Comparison of ENCODE assay signal across 11 mouse cellular contexts in the genomic region with DNA sequence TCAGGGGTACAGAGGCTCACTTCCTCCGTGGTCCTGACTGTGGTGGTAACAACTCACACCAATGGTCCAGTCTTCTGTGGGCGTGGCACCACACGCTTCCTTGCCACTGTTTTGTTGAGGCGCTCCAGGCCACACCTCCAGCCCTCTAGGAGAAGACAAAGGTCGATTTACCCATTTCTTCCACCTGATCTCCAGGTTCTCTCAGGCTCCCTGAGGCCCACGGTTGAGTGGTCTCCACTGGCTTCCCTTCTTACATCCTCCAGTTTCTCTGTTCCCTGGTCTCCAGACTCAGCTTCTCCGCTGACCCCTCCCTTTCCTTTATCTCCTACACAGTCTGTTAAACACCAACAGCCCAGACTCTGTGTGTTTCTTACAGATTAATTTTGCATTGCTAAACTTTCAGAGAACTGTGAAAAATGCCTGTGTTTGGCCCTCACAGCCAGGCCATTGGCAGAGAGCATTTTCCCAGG. TPM values are rescaled to one million over a fixed set of nuclear protein-coding genes. Genes with fewer than 3 reads are reported as not detected.
A peak's percentile ranks its signal among the peaks of the same experiment; 100 is the strongest.
DNase-seq lines count a peak whose midpoint lies in the region; ATAC-seq and TF ChIP-seq lines count a peak whose summit lies in the region.
"Had no signal": no experiment of that assay in that cellular context is flagged by ENCODE, and none has a peak within 500 bp of the region (broad histone marks: within the 10 kb centered on the region; RNA-seq: fewer than 3 reads in every experiment).

No protein-coding gene starts in this region.

- TF ChIP-seq CTCF in kidney, adult 2 months (conservative IDR thresholded peaks at IDR 0.05; ENCODE audit: insufficient read depth, insufficient read length, low read depth, low read length) = no peak
- no peak for TF ChIP-seq CTCF in stomach, postnatal 0 days (IDR thresholded peaks at IDR 0.05; ENCODE audit: low read depth)

- H3K36me3 ChIP-seq in kidney, adult 2 months (ENCODE audit: control insufficient read depth, insufficient read depth, low read length) = no peaks in the 10 kb centered on the region
- H3K36me3 ChIP-seq in liver, embryonic 13.5 days = no peaks in the 10 kb centered on the region
- H3K36me3 ChIP-seq in stomach, postnatal 0 days (ENCODE audit: control insufficient read depth, insufficient read depth, low read length) = no peaks in the 10 kb centered on the region

- H3K4me2 ChIP-seq in liver, embryonic 13.5 days = peak overlapping the region; percentile 62
- no peak overlapping the region for H3K4me2 ChIP-seq in stomach, postnatal 0 days (replicated peaks; ENCODE audit: low read depth)

- no peak overlapping the region for H3K27ac ChIP-seq in kidney, adult 2 months (ENCODE audit: insufficient read depth, low read depth, low read length)
- peak overlapping the region; percentile 97 for H3K27ac ChIP-seq in liver, embryonic 13.5 days
- H3K27ac ChIP-seq in stomach, postnatal 0 days (replicated peaks) = no peak overlapping the region

- H3K9ac ChIP-seq in liver, embryonic 13.5 days = peak overlapping the region; percentile 54
- no peak overlapping the region for H3K9ac ChIP-seq in stomach, postnatal 0 days (ENCODE audit: low read length)

- no peaks in the 10 kb centered on the region for H3K4me1 ChIP-seq in kidney, adult 2 months (ENCODE audit: control insufficient read depth, insufficient read depth, low read length)
- H3K4me1 ChIP-seq in liver, embryonic 13.5 days (replicated peaks) = peaks cover 99% of the 10 kb centered on the region
- H3K4me1 ChIP-seq in stomach, postnatal 0 days (replicated peaks; ENCODE audit: control insufficient read depth, insufficient read depth) = no peaks in the 10 kb centered on the region

- no peak for TF ChIP-seq EP300 in stomach, postnatal 0 days (optimal IDR thresholded peaks at IDR 0.05)

- DNase-seq in kidney, adult 2 months = peak; percentile 33
- no peak for DNase-seq in kidney, postnatal 10 days
- DNase-seq in liver, embryonic 13.5 days = peak; percentile 73
- peak; percentile 36 for DNase-seq in stomach, postnatal 0 days (ENCODE audit: low spot score)
- no peak for DNase-seq in adrenal gland, adult (ENCODE audit: inconsistent age in 2 of 2, low spot score in 1 of 2)
- DNase-seq in heart, postnatal 36 days = no peak
- no peak for DNase-seq in testis, postnatal 14 days (ENCODE audit: low spot score)
- DNase-seq: lung, postnatal 10 days; thymus, postnatal 4 days had no signal

- no peak for TF ChIP-seq POLR2A in kidney, adult 2 months (IDR thresholded peaks at IDR 0.05; ENCODE audit: low read depth, low read length)

- H3K27me3 ChIP-seq in kidney, adult 2 months (replicated peaks; ENCODE audit: control insufficient read depth, insufficient read depth, low read length) = no peaks in the 10 kb centered on the region
- no peaks in the 10 kb centered on the region for H3K27me3 ChIP-seq in liver, embryonic 13.5 days
- H3K27me3 ChIP-seq in stomach, postnatal 0 days (ENCODE audit: control insufficient read depth, insufficient read depth, low read length) = no peaks in the 10 kb centered on the region

- ATAC-seq in erythroblast, adult 5-6 weeks (replicated peaks; ENCODE audit: low FRiP score, poor library complexity, severe bottlenecking) = peak; percentile 77
- peak; percentile 93 for ATAC-seq in liver, embryonic 13.5 days (ENCODE audit: low read depth)
- no peak for ATAC-seq in stomach, postnatal 0 days (ENCODE audit: low FRiP score, low TSS enrichment)
- ATAC-seq: forebrain, embryonic 14.5 days had no signal

- H3K9me3 ChIP-seq in liver, embryonic 13.5 days (replicated peaks) = no peaks in the 10 kb centered on the region
- H3K9me3 ChIP-seq in stomach, postnatal 0 days (ENCODE audit: control insufficient read depth, low read length) = no peaks in the 10 kb centered on the region

- H3K4me3 ChIP-seq in kidney, adult 2 months (ENCODE audit: insufficient read depth, low read depth, low read length) = no peak overlapping the region
- H3K4me3 ChIP-seq in liver, embryonic 13.5 days (replicated peaks) = peak overlapping the region; percentile 35
- H3K4me3 ChIP-seq in stomach, postnatal 0 days (ENCODE audit: low read depth, low read length) = no peak overlapping the region

- intact Hi-C loops in heart, postnatal 36 days (cut with DNase I) = no loop called here

- WGBS in kidney, adult 2 months = 54% methylated on average over 7 of the region's 7 CpGs
- WGBS in liver, embryonic 13.5 days (ENCODE audit: insufficient replicate concordance) = 13% methylated on average over 7 of the region's 7 CpGs
- 54% methylated on average over 7 of the region's 7 CpGs for WGBS in stomach, postnatal 0 days

RNA-seq across cellular contexts. Expression of a gene that starts 18.3 kb away (rescaled TPM):
- polyA plus RNA-seq in kidney, adult 2 months (2012; rRNA removed) = 14.6 and 16.8 TPM in 2 replicates
- total RNA-seq in erythroblast, adult 5-6 weeks (2015; ENCODE audit: low replicate concordance) = 16.1 and 16.7 TPM in 2 replicates
- 20.7 and 26.9 TPM in 2 replicates for total RNA-seq in erythroblast, adult 5-6 weeks (2017; ENCODE audit: low replicate concordance)
- 12.7 and 13.3 TPM in 2 replicates for polyA plus RNA-seq in liver, embryonic 13.5 days (2015; fragmentation: Nextera tagmentation; extraction: Ambion mirVana)
- 7.8 and 9.5 TPM in 2 replicates for polyA plus RNA-seq in stomach, postnatal 0 days (2015; fragmentation: Nextera tagmentation; extraction: Ambion mirVana)
- 100 to 1,000 TPM; 107 to 114 TPM for total RNA-seq in heart, postnatal 36 days (2021)

Comparison
In these comparisons a context has a peak if more than half of its experiments do, and no peak if none do; other contexts are left out.
1. DNase-seq: peak in kidney, adult 2 months (single experiment), liver, embryonic 13.5 days (single experiment) and stomach, postnatal 0 days (single experiment); none in kidney, postnatal 10 days (single experiment), adrenal gland, adult (0 of 2), heart, postnatal 36 days (0 of 2) and testis, postnatal 14 days (single experiment).